Mouse (Mus musculus) forelimb bud, embryonic 11.5 days (tissue): ENCODE results near the gene Atp8b2.

Experiments
- DNase-seq: peaks from one replicate; pipeline ENCODE4 v3.0.0-alpha.2; 2012; ENCODE audit warnings: low read depth, low spot score

Atp8b2 gene

DNA sequence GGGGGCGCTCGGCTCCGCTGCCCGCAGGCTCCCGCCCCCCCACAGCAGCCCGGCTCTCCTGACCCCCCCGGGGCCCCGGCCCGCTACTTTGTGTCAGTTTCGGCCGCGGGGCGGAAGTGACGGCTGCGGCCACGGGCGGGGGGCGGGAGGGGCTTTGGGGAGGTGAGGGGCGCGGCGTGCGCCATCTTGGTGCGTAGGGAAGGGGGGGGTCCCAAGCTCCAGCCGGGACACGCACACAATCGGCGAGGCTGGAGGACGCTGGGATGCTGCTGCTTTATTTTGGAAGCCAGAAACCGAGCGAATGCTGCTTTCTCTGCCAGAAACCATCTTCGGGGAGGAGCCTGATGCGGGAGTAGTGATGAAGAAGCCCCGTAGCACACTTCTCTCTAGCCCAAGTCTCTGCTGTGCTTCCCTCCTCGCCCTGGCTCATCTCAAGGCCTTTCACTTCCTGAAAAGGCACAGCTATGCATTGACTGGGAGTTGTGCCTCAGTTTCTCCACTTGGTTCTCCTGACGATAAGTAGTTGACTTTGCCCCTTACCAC, at the start of gene Atp8b2:
TSS of gene Atp8b2 (minus strand) at position 288 of the 543 bp plus-strand sequence.
- DNase-seq = peak; percentile 66

DNA sequence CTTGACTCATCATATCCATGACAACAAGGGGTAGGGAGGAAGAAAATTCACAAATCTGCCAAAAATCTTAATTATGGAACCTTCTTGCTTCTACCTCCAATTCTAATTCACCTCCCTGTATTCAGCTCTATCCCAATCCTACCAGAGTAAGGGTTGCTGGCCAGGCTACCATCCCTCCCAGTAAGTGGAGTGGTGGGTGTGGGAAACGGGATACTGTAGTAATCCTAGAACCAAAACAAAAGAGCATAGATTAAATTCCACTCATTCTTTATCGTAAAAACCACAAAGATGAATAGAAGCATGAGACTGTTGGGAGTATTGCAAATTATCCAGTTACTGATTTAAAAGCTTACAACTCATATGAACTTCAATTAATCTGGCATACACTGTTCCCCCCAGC, 47.0 kb upstream of the Atp8b2 start:
- no peak for DNase-seq

- no peak for DNase-seq
Observed at GRCm38 (mm10) chr3:90004091-90004796, 40.9 kb upstream of the Atp8b2 start.

- no peak for DNase-seq
Observed at GRCm38 (mm10) chr3:89999830-90000229, 36.5 kb upstream of the Atp8b2 start.

GRCm38 (mm10) chr3:89999090-89999489, 35.8 kb upstream of the Atp8b2 start:
- peak; percentile 80 for DNase-seq

- DNase-seq = peak; percentile 98
Observed at GRCm38 (mm10) chr3:89998612-89999054, 35.3 kb upstream of the Atp8b2 start, which contains the start of gene Hax1. Hax1 (minus strand) TSS chr3:89998780.

GRCm38 (mm10) chr3:89997791-89998495, 34.6 kb upstream of the Atp8b2 start:
- DNase-seq = peak; percentile 41

GRCm38 (mm10) chr3:89994807-89995515, 31.7 kb upstream of the Atp8b2 start:
- no peak for DNase-seq

GRCm38 (mm10) chr3:89987822-89988221, 24.5 kb upstream of the Atp8b2 start:
- no peak for DNase-seq

DNA sequence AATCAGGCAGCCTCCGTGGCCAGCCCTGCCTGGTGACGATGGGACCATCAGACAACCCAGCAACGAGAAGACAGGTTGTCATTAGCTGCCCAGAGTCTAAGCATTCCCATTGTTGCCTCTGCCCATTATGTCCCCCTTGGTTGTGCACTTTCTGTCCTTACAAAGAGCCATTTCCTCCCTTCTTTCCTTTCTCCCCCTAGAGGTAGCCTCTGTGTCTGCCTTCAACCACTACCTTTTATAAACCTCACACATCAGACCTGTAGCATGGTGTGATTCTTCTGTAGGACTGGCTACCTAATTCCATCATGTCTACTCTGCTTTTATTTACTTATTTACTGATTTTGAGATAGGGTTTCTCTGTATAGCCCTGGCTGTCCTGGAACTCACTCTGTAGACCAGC, 23.9 kb upstream of the Atp8b2 start:
- DNase-seq = no peak

GRCm38 (mm10) chr3:89982426-89982825, 19.1 kb upstream of the Atp8b2 start:
- no peak for DNase-seq

DNA sequence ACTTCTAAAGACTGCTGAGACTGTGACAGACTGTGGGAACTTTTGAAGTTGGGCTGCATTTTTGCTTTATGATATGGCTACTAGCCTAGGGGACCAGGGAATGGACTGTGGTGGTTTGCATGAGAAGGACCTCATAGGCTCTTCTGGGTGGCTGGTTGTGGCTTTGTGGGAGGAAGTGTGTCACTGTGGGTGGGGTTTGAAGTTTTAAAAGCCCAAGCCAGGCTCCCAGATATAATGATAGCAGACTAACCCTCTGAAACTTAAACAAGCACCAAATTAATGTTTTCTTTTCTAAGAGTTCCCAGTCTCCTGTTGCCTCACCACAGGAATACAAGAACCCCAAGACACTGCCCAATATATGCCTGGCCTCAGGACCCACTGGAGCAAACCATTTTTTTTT, 13.6 kb upstream of the Atp8b2 start:
- no peak for DNase-seq

- no peak for DNase-seq
Observed at GRCm38 (mm10) chr3:89968509-89968908, 5.2 kb upstream of the Atp8b2 start.

DNA sequence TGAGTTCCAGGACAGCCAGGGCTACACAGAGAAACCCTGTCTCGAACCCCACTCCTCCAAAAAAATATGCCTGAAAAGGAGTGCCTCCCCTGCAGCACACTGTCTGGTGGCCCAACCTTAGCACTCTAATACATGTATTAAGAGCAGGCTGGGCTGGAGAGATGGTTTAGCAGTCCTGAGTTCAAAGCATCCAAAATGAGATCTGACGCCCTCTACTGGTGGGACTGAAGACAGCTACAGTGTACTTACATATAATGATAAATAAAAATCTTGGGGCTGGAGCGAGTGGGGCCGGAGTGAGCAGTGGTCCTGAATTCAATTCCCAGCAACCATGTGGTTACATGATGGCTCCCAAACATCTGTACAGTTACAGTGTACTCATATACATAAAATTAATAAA, 3.6 kb upstream of the Atp8b2 start:
- DNase-seq = peak; percentile 26

GRCm38 (mm10) chr3:89965972-89966371, 2.7 kb upstream of the Atp8b2 start:
- DNase-seq = no peak

DNA sequence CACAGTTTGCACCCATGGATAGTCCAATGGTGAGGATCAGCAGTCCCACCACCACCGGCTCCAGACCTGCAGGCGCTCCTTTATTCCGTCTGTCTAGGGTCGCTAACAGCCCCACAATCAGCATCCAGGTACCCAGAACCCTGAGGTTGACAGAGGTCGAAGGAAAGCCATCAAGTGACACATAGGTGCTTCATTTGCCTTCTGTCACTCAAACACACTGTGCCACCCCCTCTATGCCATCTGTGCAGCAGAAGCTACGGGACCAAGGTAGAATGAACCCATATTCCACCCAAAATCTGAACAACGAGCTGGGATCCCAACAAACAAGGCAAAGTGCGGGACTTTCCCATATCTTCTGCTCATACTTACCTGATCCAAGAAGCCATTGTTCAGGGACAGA, 2.2 kb upstream of the Atp8b2 start:
- DNase-seq = no peak

- peak; percentile 69 for DNase-seq
Observed at GRCm38 (mm10) chr3:89963926-89964739, 825 bp upstream of the Atp8b2 start.

GRCm38 (mm10) chr3:89962751-89963220, 522 bp downstream of the Atp8b2 start:
- DNase-seq = peak; percentile 19

DNA sequence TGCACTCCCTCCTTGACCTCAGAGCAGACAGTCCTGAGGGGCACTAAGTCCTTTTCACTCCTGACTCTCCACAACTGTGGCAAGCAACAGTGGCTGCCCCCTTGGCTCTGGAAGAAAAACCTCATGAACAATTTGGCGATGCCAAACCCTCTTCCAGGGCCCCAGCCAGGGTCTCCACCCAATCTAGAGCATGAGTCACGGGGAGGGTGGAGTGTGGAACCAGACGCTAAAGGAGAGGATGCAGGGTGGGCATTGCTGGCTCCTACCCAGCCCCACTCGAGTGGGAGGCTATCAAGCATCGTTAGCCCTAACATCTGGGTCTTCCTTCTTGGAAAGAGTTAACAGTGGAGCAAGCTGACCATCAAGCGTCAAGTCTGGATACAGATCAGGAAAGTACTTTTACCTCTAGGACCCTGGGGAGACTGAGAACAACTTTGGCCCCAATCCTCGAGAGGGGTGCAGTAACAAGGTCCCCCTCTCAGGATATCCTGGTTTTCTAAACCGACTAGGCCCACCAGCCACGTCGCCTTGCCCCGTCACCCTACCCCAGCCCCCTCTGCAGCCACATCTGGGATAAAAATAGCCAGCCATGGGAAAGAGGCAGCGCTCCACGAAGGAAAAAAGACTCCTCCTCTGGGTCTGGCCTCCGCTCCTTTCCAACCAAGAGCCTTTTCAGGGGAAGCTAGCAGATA, 1.1 kb downstream of the Atp8b2 start:
- no peak for DNase-seq

DNA sequence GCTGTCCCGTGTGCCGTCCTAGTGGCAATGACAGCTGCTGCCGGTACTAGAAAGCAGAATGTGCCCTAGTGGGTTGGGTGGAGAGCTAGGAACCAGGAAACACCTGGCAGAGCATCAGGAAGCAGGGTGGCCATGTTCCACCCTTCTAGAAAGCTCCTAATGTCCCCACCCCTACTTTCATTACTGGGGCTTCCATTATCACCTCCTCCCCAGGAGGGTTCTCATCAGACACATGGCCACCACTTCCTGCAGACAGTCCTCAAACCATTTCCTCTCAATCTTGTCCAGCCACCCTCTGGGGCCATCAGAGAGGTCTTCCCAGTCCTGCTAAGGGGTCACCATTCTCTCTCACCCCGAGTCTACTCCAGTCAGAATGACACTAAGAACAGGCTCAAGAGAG, 1.9 kb downstream of the Atp8b2 start:
- no peak for DNase-seq

- DNase-seq = peak; percentile 88
Observed at GRCm38 (mm10) chr3:89960469-89960868, 2.8 kb downstream of the Atp8b2 start.
